Mouse (Mus musculus) MEL (cell line): Measurements from ENCODE around the gene Clec14a.

ENCODE experiments used
- CTCF ChIP-seq, 3 experiments: IDR thresholded peaks in 2 of 3; conservative IDR thresholded peaks in 1 of 3; 2 replicates each; pipeline ENCODE4 v1.5.1; 2011 to 2012; ENCODE audit warnings: low read length in 3 of 3, low read depth in 2 of 3, mild to moderate bottlenecking in 2 of 3, improper control_type of control experiment in 1 of 3, inconsistent platforms in 1 of 3, mixed read lengths in 1 of 3, moderate library complexity in 1 of 3; ENCODE audit not compliant: control insufficient read depth in 1 of 3, insufficient read depth in 1 of 3, poor library complexity in 1 of 3, severe bottlenecking in 1 of 3
- E2F4 ChIP-seq: IDR thresholded peaks from 2 replicates; pipeline ENCODE4 v1.6.1; 2011; ENCODE audit warnings: low read depth, low read length, improper control_type of control experiment, borderline replicate concordance
- EP300 ChIP-seq, 2 experiments: IDR thresholded peaks; 2 replicates each; pipeline ENCODE4 v1.6.1; 2011; ENCODE audit warnings: improper control_type of control experiment in 2 of 2, low read length in 2 of 2, low read depth in 1 of 2, mild to moderate bottlenecking in 1 of 2
- GABPA ChIP-seq: IDR thresholded peaks from 2 replicates; pipeline ENCODE4 v1.6.1; 2012; ENCODE audit warnings: low read depth, mild to moderate bottlenecking, inconsistent platforms, low read length, improper control_type of control experiment, moderate library complexity
- MAX ChIP-seq: IDR thresholded peaks from 2 replicates; pipeline ENCODE4 v1.6.1; 2011; ENCODE audit warnings: low read length, improper control_type of control experiment
- MEF2A ChIP-seq: IDR thresholded peaks from 2 replicates; pipeline ENCODE4 v1.6.1; 2014; ENCODE audit warnings: low read depth, mild to moderate bottlenecking, inconsistent platforms, low read length, improper control_type of control experiment; ENCODE audit not compliant: poor library complexity, insufficient replicate concordance, severe bottlenecking; ENCODE audit errors: extremely low read depth
- NRF1 ChIP-seq: IDR thresholded peaks from 2 replicates; pipeline ENCODE4 v1.6.1; 2014; ENCODE audit warnings: low read depth, mild to moderate bottlenecking, inconsistent platforms, low read length, improper control_type of control experiment, moderate library complexity; ENCODE audit not compliant: poor library complexity, insufficient read depth, severe bottlenecking
- POLR2A ChIP-seq, 2 experiments: IDR thresholded peaks; 2 replicates each; pipeline ENCODE4 v1.6.1; 2011 to 2012; ENCODE audit warnings: low read length in 2 of 2, mild to moderate bottlenecking in 2 of 2, control low read depth in 1 of 2, improper control_type of control experiment in 1 of 2, low read depth in 1 of 2, moderate library complexity in 1 of 2; ENCODE audit not compliant: control insufficient read depth in 1 of 2, insufficient read depth in 1 of 2, poor library complexity in 1 of 2
- POLR2AphosphoS5 ChIP-seq: IDR thresholded peaks from 2 replicates; pipeline ENCODE4 v1.6.1; 2012; ENCODE audit warnings: low read depth, borderline replicate concordance, mild to moderate bottlenecking, inconsistent platforms, low read length, moderate library complexity, mixed read lengths
- TBP ChIP-seq: IDR thresholded peaks from 2 replicates; pipeline ENCODE4 v1.8.0; 2011; ENCODE audit warnings: low read depth, low read length, improper control_type of control experiment
- TCF12 ChIP-seq: IDR thresholded peaks from 2 replicates; pipeline ENCODE4 v1.6.1; 2014; ENCODE audit warnings: low read depth, mild to moderate bottlenecking, inconsistent platforms, low read length, improper control_type of control experiment, moderate library complexity
- USF1 ChIP-seq: IDR thresholded peaks from 2 replicates; pipeline ENCODE4 v1.6.1; 2014; ENCODE audit warnings: low read depth, mild to moderate bottlenecking, inconsistent platforms, low read length, improper control_type of control experiment, moderate library complexity

DNA sequence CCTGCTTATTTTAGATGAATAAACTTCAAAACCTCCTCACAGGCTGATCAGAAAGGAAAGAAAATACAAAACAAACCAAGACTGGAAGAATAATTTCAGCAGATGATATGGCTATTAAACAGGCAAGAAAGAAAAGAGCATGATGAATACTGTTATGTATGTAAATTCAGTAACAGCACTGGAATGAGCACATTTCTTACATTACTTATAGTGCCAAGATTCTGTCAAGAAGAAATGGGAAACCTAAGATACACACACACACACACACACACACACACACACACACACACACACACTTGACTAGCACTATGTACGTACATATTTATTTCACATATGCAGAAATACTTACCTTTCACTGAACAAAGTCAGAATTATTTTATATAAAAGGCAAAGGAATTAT lies 17.2 kb downstream of the Clec14a start:
- TF ChIP-seq POLR2A (IDR thresholded peaks at IDR 0.05; ENCODE audit: control insufficient read depth in 1 of 2, insufficient read depth in 1 of 2, low read depth in 1 of 2, low read length in 2 of 2, poor library complexity in 1 of 2), result no peak
- no peak for TF ChIP-seq CTCF (IDR thresholded peaks at IDR 0.05 in 2 of 3, conservative IDR thresholded peaks at IDR 0.05 in 1 of 3; ENCODE audit: control insufficient read depth in 1 of 3, insufficient read depth in 1 of 3, low read depth in 2 of 3, low read length in 3 of 3, poor library complexity in 1 of 3, severe bottlenecking in 1 of 3)
- TF ChIP-seq EP300 (IDR thresholded peaks at IDR 0.05; ENCODE audit: low read depth in 1 of 2, low read length in 2 of 2), result no peak
- TF ChIP-seq MAX, result no peak
- TF ChIP-seq GABPA, result no peak
- TF ChIP-seq E2F4, result no peak
- no peak for TF ChIP-seq MEF2A
- TF ChIP-seq USF1, result no peak
- TF ChIP-seq POLR2AphosphoS5, result no peak
- TF ChIP-seq TBP, result no peak
- no peak for TF ChIP-seq TCF12
- TF ChIP-seq NRF1, result no peak
